Mouse (Mus musculus): ENCODE measurements around the gene Aco2.

Gene Aco2

DNA sequence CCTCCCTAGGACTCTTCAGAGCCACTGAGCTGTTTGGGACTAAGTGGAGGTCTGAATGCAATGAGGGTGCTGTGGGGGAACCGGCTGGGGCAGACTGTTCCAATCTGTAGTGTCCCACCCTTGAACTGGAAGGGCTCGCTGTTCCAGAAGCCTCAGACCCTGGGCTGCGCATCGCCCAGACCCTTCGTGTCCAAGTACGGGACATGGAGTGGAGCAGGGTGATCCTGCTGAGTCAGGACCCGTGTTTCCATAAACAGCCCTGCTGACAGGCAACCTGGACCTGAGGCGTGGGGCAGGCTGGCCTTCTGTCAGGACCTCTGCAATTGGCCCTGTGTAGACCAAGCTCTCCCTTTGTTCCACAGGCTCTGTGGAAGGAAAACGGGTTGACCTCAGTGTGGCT lies 25.4 kb upstream of the Aco2 start:
- DNase-seq, result no peak

DNA sequence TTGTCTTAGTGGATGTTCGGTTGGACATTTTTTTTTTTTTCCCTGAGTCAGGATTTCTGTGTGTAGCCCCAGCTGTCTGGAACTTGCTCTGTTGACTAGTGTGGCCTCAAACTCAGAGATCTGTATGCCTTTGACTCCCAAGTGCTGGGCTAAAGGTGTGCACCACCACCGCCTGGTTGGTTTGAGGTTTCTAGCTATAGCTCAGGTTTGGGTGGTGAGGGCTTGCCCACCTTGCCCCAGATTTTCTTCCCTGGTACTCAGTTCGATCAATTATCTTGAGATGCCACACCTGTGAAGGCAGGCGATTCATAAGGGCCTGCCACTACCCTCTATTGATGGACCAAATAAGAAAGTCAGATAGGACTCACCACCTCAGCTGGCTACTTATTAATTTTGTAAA lies 24.9 kb upstream of the Aco2 start:
- no peak for DNase-seq

GRCm38 (mm10) chr15:81847861-81848260 lies 24.2 kb upstream of the Aco2 start:
- no peak for DNase-seq

GRCm38 (mm10) chr15:81848301-81848700 lies 23.8 kb upstream of the Aco2 start:
- peak; percentile 71 to 81 for DNase-seq

DNA sequence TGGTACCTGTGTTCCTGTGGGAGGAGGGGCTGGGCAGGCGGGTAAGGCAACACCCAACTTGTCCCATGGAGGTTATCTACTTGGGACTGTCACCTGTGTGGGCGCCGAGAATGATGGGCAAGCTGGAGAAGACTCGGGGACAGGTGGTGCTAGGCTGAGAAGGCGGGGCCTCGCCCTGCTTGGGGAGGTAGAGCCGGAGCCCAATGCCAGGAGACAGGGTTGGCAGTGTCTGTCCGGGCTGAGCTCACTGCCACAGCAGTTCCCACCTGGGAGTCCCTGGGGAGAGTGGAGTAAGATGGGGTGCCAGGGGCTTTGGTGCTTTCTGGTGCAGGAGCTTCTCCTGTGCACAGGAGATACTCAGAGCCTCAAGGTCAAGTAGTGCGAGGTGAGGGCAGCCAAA lies 23.0 kb upstream of the Aco2 start:
- DNase-seq, result no peak

DNA sequence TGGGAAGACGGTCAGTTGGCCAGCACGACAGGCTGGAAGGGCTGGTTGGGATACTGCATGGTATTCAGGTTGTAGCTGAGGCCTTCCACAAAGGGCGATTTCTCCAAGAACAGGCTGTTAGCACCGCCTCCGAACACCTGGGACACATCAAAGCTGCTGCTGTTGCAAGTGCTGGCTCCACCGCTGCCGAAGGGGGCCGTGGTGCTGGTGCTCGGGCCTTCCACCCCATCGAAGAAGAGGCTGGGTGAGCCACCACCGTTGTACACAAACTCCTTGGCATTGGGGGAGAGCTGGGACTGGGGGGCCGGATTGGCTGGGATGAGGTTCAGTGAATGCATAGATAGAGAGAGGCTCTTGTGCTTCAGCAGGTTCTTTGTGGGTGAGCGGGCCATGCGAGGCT lies 21.4 kb upstream of the Aco2 start:
- DNase-seq, result no peak

DNA sequence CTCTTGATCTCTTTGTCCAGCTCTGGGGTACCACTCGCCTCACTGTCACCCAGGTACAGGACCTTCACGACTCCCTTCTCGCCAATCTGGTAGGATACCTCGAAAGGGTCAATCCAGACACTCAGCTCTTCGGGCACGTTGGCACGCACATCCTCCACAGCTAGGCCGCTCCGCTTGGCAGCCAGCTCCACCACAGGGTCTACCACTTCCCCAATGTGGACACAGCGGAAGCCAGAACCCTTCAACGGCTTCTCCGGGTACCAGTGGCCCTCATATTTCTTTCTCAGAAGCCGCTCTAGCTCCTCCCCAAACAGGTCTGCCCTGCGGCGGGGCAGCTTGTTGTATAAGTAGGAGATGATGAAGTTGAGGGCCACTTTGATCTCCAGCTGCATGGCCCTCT lies 20.7 kb upstream of the Aco2 start:
- no peak for DNase-seq

- DNase-seq, result no peak
These were observed 19.6 kb upstream of the Aco2 start for GRCm38 (mm10) chr15:81852411-81853000.

DNA sequence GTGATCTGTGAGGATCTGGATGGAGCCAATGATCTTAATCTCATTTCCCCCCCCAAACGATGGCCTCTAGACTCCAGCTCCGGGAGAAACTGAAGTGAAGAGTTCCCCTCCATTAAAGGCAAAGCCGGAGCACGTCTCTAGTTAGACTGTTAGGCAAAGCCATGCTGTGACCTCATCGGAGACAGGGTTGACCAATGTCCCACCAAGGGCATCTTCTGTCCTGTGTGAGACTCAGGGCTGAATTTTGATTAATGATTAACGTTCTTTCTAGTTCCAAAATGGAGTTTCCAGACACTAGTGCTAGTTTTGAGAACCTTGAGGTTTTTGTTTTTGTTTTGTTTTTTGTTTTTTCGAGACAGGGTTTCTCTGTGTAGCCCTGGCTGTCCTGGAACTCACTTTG lies 19.0 kb upstream of the Aco2 start:
- no peak for DNase-seq

DNA sequence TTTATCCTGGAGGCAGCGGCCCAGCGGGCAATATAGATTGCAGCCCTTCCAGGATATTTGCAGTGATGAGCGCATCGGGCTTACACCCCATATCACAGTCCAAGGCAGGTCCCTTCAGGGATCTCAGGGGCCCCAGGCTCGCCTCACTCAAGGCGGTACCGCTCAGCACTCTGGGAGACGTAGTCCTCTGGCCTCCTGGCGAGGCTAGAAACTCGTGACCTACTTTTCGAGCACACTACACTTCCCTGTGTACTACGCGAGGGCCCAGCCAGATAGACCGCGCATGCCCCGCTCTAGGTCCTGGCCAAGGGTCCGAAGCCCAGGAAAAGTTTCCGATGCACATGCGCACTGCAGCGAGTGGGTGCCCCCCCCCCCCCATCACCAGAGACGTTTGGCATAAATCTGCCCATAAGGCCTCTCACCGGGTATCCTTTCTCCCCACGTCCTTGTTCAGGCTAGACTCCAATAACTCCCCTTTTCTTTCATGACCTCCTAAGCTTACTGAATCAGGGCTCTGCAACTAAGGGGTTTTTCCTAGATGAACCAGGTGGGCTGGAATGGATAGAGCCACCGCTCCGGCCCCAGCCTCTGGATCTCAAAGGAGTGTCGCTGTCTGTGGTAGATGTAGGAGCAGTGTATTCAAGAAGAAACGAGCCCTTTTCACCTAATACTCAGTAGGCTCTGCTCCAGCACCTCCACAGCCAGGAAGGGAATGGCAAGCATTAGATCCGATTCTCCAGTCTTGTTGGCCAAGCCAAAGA lies 15.9 kb upstream of the Aco2 start:
- DNase-seq, result peak; percentile 89 to 91

GRCm38 (mm10) chr15:81856938-81857723 lies 15.0 kb upstream of the Aco2 start:
- DNase-seq, result no peak

GRCm38 (mm10) chr15:81857724-81858116 lies 14.4 kb upstream of the Aco2 start:
- peak in 1 of 2 experiments; percentile 45 for DNase-seq

DNA sequence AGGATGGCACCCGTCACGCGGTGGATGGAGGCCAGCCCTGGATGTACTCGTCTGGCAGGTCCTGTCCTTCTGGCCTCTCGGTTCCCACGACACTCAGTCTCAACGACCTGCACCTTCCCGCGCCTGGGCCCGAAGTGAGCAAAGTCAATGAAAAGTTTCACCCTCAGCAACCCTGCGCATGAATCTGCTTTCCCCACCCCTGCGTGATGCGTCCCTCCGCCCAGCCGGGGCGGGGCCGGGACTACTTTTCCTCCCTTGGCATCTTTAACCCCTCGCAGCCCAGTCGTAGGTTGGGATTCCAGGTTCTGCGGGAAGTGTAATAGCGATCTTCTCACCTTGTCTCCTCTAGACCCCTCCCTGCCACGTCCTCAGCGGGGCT lies 14.0 kb upstream of the Aco2 start:
- peak; percentile 93 to 95 for DNase-seq

GRCm38 (mm10) chr15:81858517-81859329 lies 13.4 kb upstream of the Aco2 start, which contains the start of gene Tob2:
Gene Tob2 (minus strand): TSS chr15:81858796.
- peak; percentile 73 to 78 for DNase-seq

DNA sequence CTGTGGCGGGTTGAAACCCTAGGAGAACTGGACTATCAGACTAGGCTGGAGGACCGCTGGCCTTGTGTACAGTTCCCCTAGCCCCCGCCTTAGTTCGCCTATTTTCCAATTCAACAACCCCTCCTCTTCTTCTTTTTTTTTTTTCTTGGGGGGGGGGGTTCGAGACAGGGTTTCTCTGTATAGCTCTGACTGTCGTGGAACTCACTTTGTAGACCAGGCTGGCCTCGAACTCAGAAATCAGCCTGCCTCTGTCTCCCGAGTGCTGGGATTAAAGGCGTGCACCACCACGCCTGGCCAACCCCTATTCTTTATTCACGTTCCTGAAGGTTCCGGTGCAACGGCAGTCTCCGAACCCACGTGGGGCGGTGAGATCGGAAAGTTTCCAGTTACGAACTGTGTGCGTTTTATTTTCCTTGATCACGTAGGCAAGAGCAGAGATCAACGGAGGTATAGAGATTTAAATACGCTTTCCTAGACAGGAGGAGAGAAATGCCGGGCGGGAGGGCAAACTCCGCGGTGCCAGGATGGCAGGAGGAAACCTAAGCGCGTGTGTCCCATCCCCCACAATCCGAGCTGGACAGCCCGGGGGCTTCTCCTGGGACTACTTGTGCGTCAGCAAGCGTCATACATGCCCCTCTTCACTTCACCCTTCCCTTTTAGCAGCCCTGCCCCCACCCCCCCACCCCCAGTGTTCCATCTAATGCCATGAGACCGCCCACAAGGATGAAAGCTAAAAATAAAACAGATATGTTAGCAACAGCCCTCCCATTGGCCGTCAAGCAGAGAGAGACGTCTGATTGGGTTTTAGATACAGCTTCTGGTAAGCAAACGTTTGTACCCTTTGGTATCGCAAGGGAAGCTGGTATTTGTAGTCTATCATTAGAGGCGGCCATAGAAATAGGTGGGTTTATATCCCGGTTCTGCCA lies 12.5 kb upstream of the Aco2 start:
- peak; percentile 90 to 94 for DNase-seq

GRCm38 (mm10) chr15:81860471-81861135 lies 11.5 kb upstream of the Aco2 start:
- DNase-seq, result peak; percentile 84 to 90

GRCm38 (mm10) chr15:81864238-81864637 lies 7.9 kb upstream of the Aco2 start:
- DNase-seq, result no peak

DNA sequence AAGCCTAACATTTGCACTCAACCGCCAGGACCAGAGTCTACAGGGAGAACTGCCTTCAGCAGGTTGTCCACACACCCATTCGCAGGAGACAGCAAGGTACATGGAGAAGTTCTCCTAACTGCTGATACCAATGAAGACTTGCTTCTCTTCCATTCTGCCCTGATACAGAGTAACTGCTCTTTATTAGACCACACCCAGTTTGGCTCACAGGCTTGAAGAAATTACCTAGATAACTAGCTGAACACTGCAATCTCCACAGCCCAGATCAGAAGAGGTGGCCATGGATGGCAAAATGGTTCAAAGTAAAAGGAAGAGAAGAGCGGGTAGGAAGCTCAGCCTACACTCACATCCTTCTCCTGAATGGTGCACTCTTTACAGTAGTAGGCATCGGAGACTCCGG lies 2.1 kb upstream of the Aco2 start:
- no peak for DNase-seq

DNA sequence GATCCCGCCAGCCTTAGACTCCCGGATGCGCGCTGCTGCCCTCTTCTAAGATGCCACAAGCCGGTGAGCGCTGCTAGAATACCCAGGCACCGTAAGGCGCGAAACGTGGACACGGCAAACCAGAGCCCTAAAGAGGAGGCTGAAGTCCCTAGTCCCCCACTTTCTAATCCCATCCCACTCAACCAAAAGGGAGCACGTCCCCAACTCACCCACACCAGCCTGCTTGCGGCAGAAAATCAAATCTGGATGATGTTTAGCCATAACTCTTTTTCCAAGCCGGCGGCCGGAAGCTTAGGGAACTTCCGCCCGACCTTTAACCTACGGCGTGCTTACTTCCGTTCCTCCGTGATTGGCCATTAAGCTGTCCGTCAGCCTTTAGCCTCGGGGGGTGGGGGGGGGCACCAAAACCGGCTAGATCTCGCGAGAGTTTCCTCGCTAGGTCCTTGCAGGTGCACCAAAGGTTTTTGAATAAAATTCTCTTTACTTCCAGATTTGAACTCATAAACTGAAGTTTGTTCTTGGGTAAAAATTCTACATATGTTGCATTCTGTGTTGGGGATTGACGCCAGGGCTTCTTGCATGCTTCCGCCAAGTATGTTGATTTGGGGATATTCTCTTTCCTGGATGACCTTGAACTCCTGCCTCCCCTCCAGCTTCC lies 376 bp upstream of the Aco2 start, which contains the start of gene Phf5a:
TSS of gene Phf5a (minus strand) at position 308 of the 658 bp plus-strand sequence.
- DNase-seq, result peak; percentile 87 to 88
